Mouse (Mus musculus) lung, embryonic 16.5 days (tissue): ENCODE data around the gene Obp2b. TPM values are rescaled to one million over a fixed set of nuclear protein-coding genes. Genes with fewer than 3 reads are reported as not detected.
"Not testable (repeated sequence)": the region's sequence is repeated elsewhere in the genome, so short reads cannot be mapped to it uniquely, and the experiment has no call there.

ENCODE experiments used
- ATAC-seq: fragments of 200-750 bp; cut with Nextera tagmentation; 2 replicates; pipeline ENCODE4 v1.8.0; 2017; ENCODE audit warnings: low read depth, mild to moderate bottlenecking, moderate library complexity
- H3K27ac ChIP-seq: fragments of 300-500 bp; sonication (generic); 2 replicates; pipeline ENCODE4 v1.5.1; 2014; ENCODE audit warnings: mild to moderate bottlenecking, control low read depth, low read length
- H3K27me3 ChIP-seq: fragments of 300-500 bp; sonication (generic); 2 replicates; pipeline ENCODE4 v1.6.1; 2014; ENCODE audit warnings: low read depth, low read length, mixed read lengths; ENCODE audit not compliant: control insufficient read depth, insufficient read depth
- H3K36me3 ChIP-seq: fragments of 300-500 bp; sonication (generic); 2 replicates; pipeline ENCODE4 v1.6.1; 2014; ENCODE audit warnings: low read length; ENCODE audit not compliant: control insufficient read depth, insufficient read depth
- H3K4me1 ChIP-seq: fragments of 300-500 bp; sonication (generic); replicated peaks from 2 replicates; pipeline ENCODE4 v1.6.1; 2014; ENCODE audit warnings: low read length, mixed read lengths; ENCODE audit not compliant: control insufficient read depth, insufficient read depth
- H3K4me2 ChIP-seq: fragments of 300-500 bp; sonication (generic); 2 replicates; pipeline ENCODE4 v1.6.1; 2014; ENCODE audit warnings: low read depth, low read length, control low read depth
- H3K4me3 ChIP-seq: fragments of 300-500 bp; sonication (generic); 2 replicates; pipeline ENCODE4 v1.5.1; 2014; ENCODE audit warnings: mild to moderate bottlenecking, low read length, control low read depth
- H3K9ac ChIP-seq: fragments of 300-500 bp; sonication (generic); 2 replicates; pipeline ENCODE4 v1.6.1; 2014; ENCODE audit warnings: low read length, control low read depth
- H3K9me3 ChIP-seq: fragments of 300-500 bp; sonication (generic); 2 replicates; pipeline ENCODE4 v1.6.1; 2016; ENCODE audit warnings: low read length; ENCODE audit not compliant: control insufficient read depth
- WGBS: fragments of 180-500 bp; shearing (Covaris S2); extraction: QIAGEN DNeasy Blood & Tissue Kit; methylation state at CpG from one replicate; pipeline ENCODE4 v1.1.7; 2014; 5-methylcytosine and 5-hydroxymethylcytosine counted together
- polyA plus RNA-seq: library from polyadenylated mRNA; unstranded; fragments of >200 nt; fragmentation: Nextera tagmentation; extraction: Ambion mirVana; gene quantifications from 2 replicates; pipeline ENCODE4 v1.2.1, GENCODE M21; 2015

Gene Obp2b
- not detected in 2 replicates for polyA plus RNA-seq

GRCm38 (mm10) chr2:25736709-25737108 is at the start of gene Obp2b:
Gene Obp2b (plus strand): TSS chr2:25737009.
- H3K4me1 ChIP-seq, H3K27ac ChIP-seq, H3K36me3 ChIP-seq, H3K4me3 ChIP-seq, H3K4me2 ChIP-seq, H3K9ac ChIP-seq, H3K27me3 ChIP-seq, ATAC-seq, H3K9me3 ChIP-seq: not testable (repeated sequence)
- 78% methylated on average over 3 of the region's 3 CpGs for WGBS

DNA sequence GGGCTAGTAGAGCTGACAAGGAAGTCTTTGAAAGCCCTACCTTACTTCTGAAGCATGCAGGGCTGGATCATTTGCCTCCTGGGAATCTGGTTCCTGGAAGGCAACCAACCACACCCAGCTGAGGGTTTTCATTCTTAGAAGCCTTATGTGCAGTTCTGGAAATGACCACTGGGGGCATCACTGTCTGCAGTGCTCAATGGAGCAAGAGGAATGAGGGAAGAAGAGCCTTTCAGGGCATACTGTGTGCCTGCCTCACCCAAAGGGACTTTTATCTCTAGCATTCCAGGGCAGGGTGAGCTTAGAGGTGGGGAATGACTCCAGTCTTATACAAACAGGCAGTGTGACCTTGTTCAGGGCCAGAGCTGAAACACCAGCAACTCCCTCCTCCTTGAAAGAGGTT is 42.2 kb upstream of the Obp2b start:
- no peak for ATAC-seq

GRCm38 (mm10) chr2:25696951-25697350 is 39.9 kb upstream of the Obp2b start:
- WGBS: 51% methylated on average over 4 of the region's 4 CpGs
- no peak for ATAC-seq
- no peaks in the 10 kb centered on the region for H3K36me3 ChIP-seq
- H3K27me3 ChIP-seq: no peaks in the 10 kb centered on the region
- no peak overlapping the region for H3K9ac ChIP-seq
- no peak overlapping the region for H3K4me2 ChIP-seq
- no peaks in the 10 kb centered on the region for H3K9me3 ChIP-seq
- no peak overlapping the region for H3K27ac ChIP-seq
- no peaks in the 10 kb centered on the region for H3K4me1 ChIP-seq
- H3K4me3 ChIP-seq: no peak overlapping the region

More for the DNA sequence above, 42.2 kb upstream of the Obp2b start:
- Histone ChIP-seq H3K4me1 (no peaks in the 10 kb centered on the region), H3K27ac (no peak overlapping the region), H3K4me3 (no peak overlapping the region), H3K9me3 (no peaks in the 10 kb centered on the region), H3K4me2 (no peak overlapping the region), H3K36me3 (no peaks in the 10 kb centered on the region), H3K9ac (no peak overlapping the region), H3K27me3 (no peaks in the 10 kb centered on the region)

DNA sequence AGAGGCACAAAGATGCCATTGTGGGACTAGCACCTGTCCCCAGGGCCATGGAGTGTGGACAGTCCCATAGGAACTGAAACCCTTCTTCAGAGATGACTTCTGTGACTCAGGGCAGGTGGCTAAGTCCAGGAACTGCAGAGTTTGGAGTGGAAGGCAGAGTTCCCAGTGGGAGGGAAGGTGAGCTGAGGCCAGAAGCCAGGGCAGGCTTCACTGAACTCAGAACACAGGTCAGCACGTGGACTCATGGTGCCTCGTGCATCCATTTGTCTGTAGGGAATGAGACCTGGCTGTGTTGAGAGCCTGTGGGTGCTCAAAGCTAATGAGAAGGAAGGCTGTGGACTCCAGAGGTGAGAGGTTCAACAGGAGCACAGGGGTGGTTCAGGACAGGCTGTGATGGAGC is 38.1 kb upstream of the Obp2b start:
- Histone ChIP-seq H3K27ac (no peak overlapping the region), H3K4me1 (no peaks in the 10 kb centered on the region), H3K36me3 (no peaks in the 10 kb centered on the region), H3K9me3 (no peaks in the 10 kb centered on the region), H3K4me3 (no peak overlapping the region), H3K27me3 (no peaks in the 10 kb centered on the region), H3K4me2 (no peak overlapping the region), H3K9ac (no peak overlapping the region)
- 88% methylated on average over 2 of the region's 2 CpGs for WGBS
- ATAC-seq: no peak

DNA sequence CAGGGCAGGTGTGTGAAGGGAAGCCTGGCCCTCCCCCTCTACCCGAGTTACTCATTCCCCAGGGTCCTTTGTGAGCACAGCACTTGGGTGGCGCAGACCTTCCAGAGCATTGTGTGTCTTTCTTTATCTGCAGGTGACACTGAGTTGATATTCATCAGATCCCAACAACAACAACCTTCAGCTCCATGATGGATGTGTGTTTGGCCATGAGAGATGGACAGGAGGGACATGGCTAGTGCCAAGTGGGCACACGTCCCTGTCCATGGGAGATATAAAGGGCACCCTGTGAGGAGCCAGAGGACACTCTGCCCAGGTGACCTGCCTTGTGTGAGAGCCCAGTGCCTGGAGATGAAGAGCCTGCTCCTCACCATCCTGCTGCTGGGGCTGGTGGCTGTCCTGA is 37.1 kb upstream of the Obp2b start, which contains the start of gene Obp2a:
Gene Obp2a (plus strand): TSS at position 301 of the 400 bp plus-strand sequence.
- H3K4me3 ChIP-seq, H3K27ac ChIP-seq, H3K27me3 ChIP-seq, H3K36me3 ChIP-seq, H3K4me2 ChIP-seq, H3K4me1 ChIP-seq, H3K9me3 ChIP-seq, H3K9ac ChIP-seq, ATAC-seq: not testable (repeated sequence)
- WGBS: 51% methylated on average over 3 of the region's 3 CpGs

DNA sequence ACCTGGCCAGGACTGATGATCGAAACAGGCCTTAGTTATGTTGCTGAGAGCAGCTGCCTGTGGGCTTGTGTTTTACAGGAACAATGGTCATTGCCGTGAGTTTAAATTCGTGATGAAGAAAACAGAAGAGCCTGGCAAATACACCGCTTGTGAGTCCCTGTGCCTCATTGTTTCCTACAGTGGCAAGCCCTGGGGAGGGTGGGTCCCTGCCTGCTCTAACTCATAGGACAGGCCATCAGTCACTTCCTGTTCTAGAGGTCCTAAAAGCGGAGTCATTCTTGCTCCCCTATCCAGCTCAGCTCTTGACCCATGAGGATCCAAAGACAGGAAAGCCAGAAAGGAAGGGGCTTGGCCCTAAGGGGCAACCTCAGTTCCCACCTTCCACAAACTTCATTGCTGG is 35.8 kb upstream of the Obp2b start:
- ATAC-seq: no peak
- no peak overlapping the region for H3K4me3 ChIP-seq
- 72% methylated on average over 5 of the region's 5 CpGs for WGBS
- no peak overlapping the region for H3K4me2 ChIP-seq
- H3K27me3 ChIP-seq: no peaks in the 10 kb centered on the region
- no peaks in the 10 kb centered on the region for H3K4me1 ChIP-seq
- H3K9me3 ChIP-seq: no peaks in the 10 kb centered on the region
- no peak overlapping the region for H3K27ac ChIP-seq
- no peaks in the 10 kb centered on the region for H3K36me3 ChIP-seq
- H3K9ac ChIP-seq: no peak overlapping the region

DNA sequence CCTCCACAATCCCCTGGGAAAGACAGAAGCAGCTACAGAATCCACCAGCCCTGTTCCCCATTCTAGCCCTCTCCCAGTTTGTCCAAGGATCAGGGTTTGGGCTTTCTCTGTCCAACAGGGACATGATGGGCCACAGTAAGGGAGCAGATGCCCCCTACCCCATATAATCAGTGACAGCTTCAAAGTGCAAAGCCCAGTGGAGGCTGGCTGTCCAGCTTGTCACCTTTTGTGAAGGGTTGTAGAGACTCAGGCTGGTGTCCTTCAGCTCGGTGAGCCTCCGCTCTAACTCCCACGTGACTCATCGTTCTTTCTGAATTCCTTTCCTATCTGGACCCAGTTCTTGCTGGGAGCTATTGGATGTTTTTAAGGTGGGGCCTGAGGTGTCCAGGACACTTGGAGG is 33.1 kb upstream of the Obp2b start:
- no peak overlapping the region for H3K4me2 ChIP-seq
- H3K4me3 ChIP-seq: no peak overlapping the region
- no peak overlapping the region for H3K27ac ChIP-seq
- no peaks in the 10 kb centered on the region for H3K9me3 ChIP-seq
- peaks cover 10% of the 10 kb centered on the region for H3K4me1 ChIP-seq
- H3K9ac ChIP-seq: no peak overlapping the region
- no peaks in the 10 kb centered on the region for H3K36me3 ChIP-seq
- 62% methylated on average over 4 of the region's 4 CpGs for WGBS
- no peak for ATAC-seq
- H3K27me3 ChIP-seq: no peaks in the 10 kb centered on the region

GRCm38 (mm10) chr2:25706643-25707481 is 29.9 kb upstream of the Obp2b start, which contains the start of gene Bmyc:
Gene Bmyc (plus strand): TSS chr2:25706739.
- Histone ChIP-seq H3K27me3 (no peaks in the 10 kb centered on the region), H3K9me3 (no peaks in the 10 kb centered on the region), H3K9ac (peak within 1 kb of the TSS; percentile 79), H3K4me1 (peaks cover 10% of the 10 kb centered on the region), H3K27ac (peak within 1 kb of the TSS; percentile 47), H3K4me3 (peak within 1 kb of the TSS; percentile 79), H3K4me2 (peak within 1 kb of the TSS; percentile 97), H3K36me3 (no peaks in the 10 kb centered on the region)
- WGBS: under 1% methylated on average over 78 of the region's 78 CpGs
- peak; percentile 94 for ATAC-seq

GRCm38 (mm10) chr2:25708121-25708520 is 28.7 kb upstream of the Obp2b start:
- no peak overlapping the region for H3K4me2 ChIP-seq
- WGBS: 64% methylated on average over 2 of the region's 2 CpGs

More at GRCm38 (mm10) chr2:25708121-25708520, 28.7 kb upstream of the Obp2b start:
- no peaks in the 10 kb centered on the region for H3K36me3 ChIP-seq
- no peak overlapping the region for H3K4me3 ChIP-seq
- no peaks in the 10 kb centered on the region for H3K9me3 ChIP-seq
- no peak for ATAC-seq
- peaks cover 10% of the 10 kb centered on the region for H3K4me1 ChIP-seq
- no peak overlapping the region for H3K9ac ChIP-seq
- H3K27ac ChIP-seq: no peak overlapping the region
- no peaks in the 10 kb centered on the region for H3K27me3 ChIP-seq
